Mouse (Mus musculus): ENCODE data around the gene Brd9. TPM values are rescaled to one million over a fixed set of nuclear protein-coding genes. Genes with fewer than 3 reads are reported as not detected.
"Not testable (repeated sequence)": the region's sequence is repeated elsewhere in the genome, so short reads cannot be mapped to it uniquely, and the experiment has no call there.

Brd9 gene
- total and polyA plus RNA-seq, 2 experiments, result 8.0 to 9.1 TPM

- Histone ChIP-seq H3K27me3 (ENCODE audit: control insufficient read depth, insufficient read depth, low read length) (0 out of 2 replicates have a peak, but pooled peaks cover 2% of the 10 kb centered on the region), H3K4me1 (ENCODE audit: control insufficient read depth, insufficient read depth, low read length) (no peaks in the 10 kb centered on the region), H3K4me3 (ENCODE audit: insufficient read depth, low read depth, low read length) (no peak overlapping the region), H3K36me3 (ENCODE audit: control insufficient read depth, insufficient read depth, low read length) (no peaks in the 10 kb centered on the region), H3K9ac (ENCODE audit: low read depth, low read length) (no peak overlapping the region), H3K79me2 (ENCODE audit: control insufficient read depth, insufficient read depth, low read length) (no peaks in the 10 kb centered on the region), H3K27ac (replicated peaks; ENCODE audit: insufficient read depth, low read depth, low read length) (no peak overlapping the region)
- no peak for TF ChIP-seq POLR2A (IDR thresholded peaks at IDR 0.05; ENCODE audit: extremely low read depth, insufficient read depth, low read length)
- 85% methylated on average over 4 of the region's 4 CpGs for WGBS
- DNase-seq (ENCODE audit: extremely low read depth, low read depth, low spot score), result no peak
Measured at GRCm38 (mm10) chr13:73996456-73996855, 58.8 kb downstream of the Brd9 start.

- H3K4me1 ChIP-seq (ENCODE audit: control insufficient read depth, insufficient read depth, low read length), result no peaks in the 10 kb centered on the region
- no peaks in the 10 kb centered on the region for H3K36me3 ChIP-seq (ENCODE audit: control insufficient read depth, insufficient read depth, low read length)
- no peak overlapping the region for H3K4me3 ChIP-seq (ENCODE audit: insufficient read depth, low read depth, low read length)
- DNase-seq (ENCODE audit: extremely low read depth, low read depth, low spot score), result no peak
- no peak overlapping the region for H3K27ac ChIP-seq (replicated peaks; ENCODE audit: insufficient read depth, low read depth, low read length)
- TF ChIP-seq POLR2A (IDR thresholded peaks at IDR 0.05; ENCODE audit: extremely low read depth, insufficient read depth, low read length) (no peak), CTCF (IDR thresholded peaks at IDR 0.05; ENCODE audit: low read depth, low read length) (no peak)
- H3K27me3 ChIP-seq (ENCODE audit: control insufficient read depth, insufficient read depth, low read length), result no peaks in the 10 kb centered on the region
- H3K79me2 ChIP-seq (ENCODE audit: control insufficient read depth, insufficient read depth, low read length), result no peaks in the 10 kb centered on the region
- H3K9ac ChIP-seq (ENCODE audit: low read depth, low read length), result no peak overlapping the region
Measured at GRCm38 (mm10) chr13:74000519-74000918, 62.9 kb downstream of the Brd9 start.

DNA sequence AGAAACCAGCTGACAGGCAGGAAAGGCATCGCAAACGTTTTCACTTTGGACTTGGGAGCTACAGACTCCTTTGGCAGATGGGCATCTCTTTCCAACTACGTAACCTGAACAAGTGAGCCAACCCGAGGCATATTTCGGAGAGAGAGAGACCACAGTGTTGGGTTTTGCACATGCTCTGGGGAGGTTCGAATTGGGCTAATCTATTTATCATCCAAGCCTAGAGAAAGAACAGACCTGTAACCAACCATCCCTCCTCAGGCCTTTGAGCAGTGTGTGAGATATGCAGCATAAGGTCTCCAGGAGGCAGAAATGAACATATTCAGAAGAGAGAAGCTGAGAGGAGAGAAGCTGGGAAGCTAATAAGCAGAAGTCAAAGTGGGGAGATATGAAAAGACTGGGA lies 63.4 kb downstream of the Brd9 start:
- H3K36me3 ChIP-seq (ENCODE audit: control insufficient read depth, insufficient read depth, low read length), result no peaks in the 10 kb centered on the region
- no peak for TF ChIP-seq POLR2A (IDR thresholded peaks at IDR 0.05; ENCODE audit: extremely low read depth, insufficient read depth, low read length)
- no peak for TF ChIP-seq CTCF (IDR thresholded peaks at IDR 0.05; ENCODE audit: low read depth, low read length)
- no peaks in the 10 kb centered on the region for H3K4me1 ChIP-seq (ENCODE audit: control insufficient read depth, insufficient read depth, low read length)
- H3K27me3 ChIP-seq (ENCODE audit: control insufficient read depth, insufficient read depth, low read length), result no peaks in the 10 kb centered on the region
- no peak overlapping the region for H3K27ac ChIP-seq (replicated peaks; ENCODE audit: insufficient read depth, low read depth, low read length)
- 79% methylated on average over 6 of the region's 6 CpGs for WGBS
- no peak overlapping the region for H3K4me3 ChIP-seq (ENCODE audit: insufficient read depth, low read depth, low read length)
- no peaks in the 10 kb centered on the region for H3K79me2 ChIP-seq (ENCODE audit: control insufficient read depth, insufficient read depth, low read length)
- H3K9ac ChIP-seq (ENCODE audit: low read depth, low read length), result no peak overlapping the region
- no peak for DNase-seq (ENCODE audit: extremely low read depth, low read depth, low spot score)

- Histone ChIP-seq H3K4me3 (ENCODE audit: insufficient read depth, low read depth, low read length) (no peak overlapping the region), H3K79me2 (ENCODE audit: control insufficient read depth, insufficient read depth, low read length) (no peaks in the 10 kb centered on the region), H3K36me3 (ENCODE audit: control insufficient read depth, insufficient read depth, low read length) (no peaks in the 10 kb centered on the region), H3K4me1 (ENCODE audit: control insufficient read depth, insufficient read depth, low read length) (no peaks in the 10 kb centered on the region), H3K27ac (replicated peaks; ENCODE audit: insufficient read depth, low read depth, low read length) (no peak overlapping the region), H3K9ac (ENCODE audit: low read depth, low read length) (no peak overlapping the region), H3K27me3 (ENCODE audit: control insufficient read depth, insufficient read depth, low read length) (no peaks in the 10 kb centered on the region)
- no peak for DNase-seq (ENCODE audit: extremely low read depth, low read depth, low spot score)
- 65% methylated on average over 4 of the region's 4 CpGs for WGBS
- TF ChIP-seq POLR2A (IDR thresholded peaks at IDR 0.05; ENCODE audit: extremely low read depth, insufficient read depth, low read length) (no peak), CTCF (IDR thresholded peaks at IDR 0.05; ENCODE audit: low read depth, low read length) (no peak)
Measured at GRCm38 (mm10) chr13:74001492-74001891, 63.9 kb downstream of the Brd9 start.

DNA sequence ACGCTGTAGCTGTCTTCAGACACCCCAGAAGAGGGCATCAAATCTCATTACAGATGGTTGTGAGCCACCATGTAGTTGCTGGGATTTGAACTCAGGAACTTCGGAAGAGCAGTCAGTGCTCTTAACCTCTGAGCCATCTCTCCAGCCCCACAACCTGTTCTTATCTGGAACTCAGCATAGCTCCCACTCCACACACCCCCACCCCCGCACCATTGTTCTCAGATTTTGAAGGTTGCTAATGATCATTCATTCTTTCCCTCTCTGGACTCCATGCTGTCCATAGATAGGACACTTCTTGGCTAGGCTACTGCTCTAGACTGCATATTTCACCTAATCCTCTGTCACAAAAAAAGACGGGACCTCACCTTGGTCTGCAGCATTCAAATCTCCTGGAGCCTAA lies 69.3 kb downstream of the Brd9 start:
- H3K27me3 ChIP-seq (ENCODE audit: control insufficient read depth, insufficient read depth, low read length); H3K4me3 ChIP-seq (ENCODE audit: insufficient read depth, low read depth, low read length); H3K36me3 ChIP-seq (ENCODE audit: control insufficient read depth, insufficient read depth, low read length); DNase-seq (ENCODE audit: extremely low read depth, low read depth, low spot score); H3K27ac ChIP-seq (replicated peaks; ENCODE audit: insufficient read depth, low read depth, low read length); H3K9ac ChIP-seq (ENCODE audit: low read depth, low read length); H3K4me1 ChIP-seq (ENCODE audit: control insufficient read depth, insufficient read depth, low read length): not testable (repeated sequence)
- 94% methylated on average over 4 of the region's 4 CpGs for WGBS
- peaks cover 14% of the 10 kb centered on the region for H3K79me2 ChIP-seq (ENCODE audit: control insufficient read depth, insufficient read depth, low read length)

- H3K4me1 ChIP-seq (ENCODE audit: control insufficient read depth, insufficient read depth, low read length); H3K36me3 ChIP-seq (ENCODE audit: control insufficient read depth, insufficient read depth, low read length); DNase-seq (ENCODE audit: extremely low read depth, low read depth, low spot score); H3K4me3 ChIP-seq (ENCODE audit: insufficient read depth, low read depth, low read length); H3K27ac ChIP-seq (replicated peaks; ENCODE audit: insufficient read depth, low read depth, low read length); H3K27me3 ChIP-seq (ENCODE audit: control insufficient read depth, insufficient read depth, low read length); H3K9ac ChIP-seq (ENCODE audit: low read depth, low read length): not testable (repeated sequence)
- 84% methylated on average over 2 of the region's 2 CpGs for WGBS
- peaks cover 16% of the 10 kb centered on the region for H3K79me2 ChIP-seq (ENCODE audit: control insufficient read depth, insufficient read depth, low read length)
Measured at GRCm38 (mm10) chr13:74008216-74008615, 70.6 kb downstream of the Brd9 start.

Measured in liver, adult 2 months (tissue).